Mouse (Mus musculus) spleen, embryonic (tissue): Measurements from ENCODE around the gene Ndufa6.

ENCODE experiments used
- CTCF ChIA-PET: fragments of 350-600 bp; sonication (Branson Sonifier 250); formaldehyde crosslinking; loops from one replicate; lab custom pipeline; 2022; lab: Charles Lee

Ndufa6 gene

DNA sequence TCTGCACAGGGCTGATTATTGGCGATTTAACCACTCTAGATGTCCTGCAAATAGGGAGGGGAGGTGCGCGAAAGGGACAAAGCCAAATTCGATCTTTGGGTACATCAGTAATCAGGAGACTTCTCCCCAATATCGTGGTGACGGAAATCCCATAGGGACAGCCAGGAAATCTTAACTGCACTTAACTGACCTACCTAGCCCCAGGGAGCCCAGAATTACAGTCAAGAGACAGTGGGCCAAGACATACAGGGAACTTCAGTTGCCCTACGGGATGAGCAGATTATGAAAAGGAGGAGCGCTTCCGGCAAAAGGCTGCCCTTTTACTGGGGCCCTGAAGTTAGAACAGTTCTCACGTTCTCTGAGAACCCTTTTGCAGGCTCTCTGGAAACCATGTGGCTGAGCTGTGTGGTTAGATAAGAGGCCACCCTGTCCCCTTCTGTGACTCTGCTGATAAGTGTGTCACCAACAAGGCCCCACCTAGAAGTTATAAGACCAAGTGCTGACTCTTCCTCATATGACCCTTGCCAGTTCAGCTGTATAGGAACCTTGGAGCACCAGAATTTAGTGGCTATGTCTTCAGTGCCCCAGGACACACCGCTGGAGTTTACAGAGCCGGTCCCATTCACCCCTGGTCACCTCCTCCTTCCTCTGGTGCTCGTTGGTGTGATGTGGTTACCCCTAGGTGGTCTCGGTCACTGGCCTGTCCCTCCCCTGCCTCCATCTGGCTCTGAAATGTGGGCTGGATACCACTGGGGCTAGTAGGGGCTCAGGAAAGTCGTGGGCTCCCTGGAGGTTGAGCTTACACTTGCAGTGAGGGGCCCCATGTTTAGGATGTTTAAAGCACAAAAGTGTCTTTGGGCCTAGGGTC is 12.2 kb downstream of the Ndufa6 start:
- CTCF ChIA-PET: no interaction called here

DNA sequence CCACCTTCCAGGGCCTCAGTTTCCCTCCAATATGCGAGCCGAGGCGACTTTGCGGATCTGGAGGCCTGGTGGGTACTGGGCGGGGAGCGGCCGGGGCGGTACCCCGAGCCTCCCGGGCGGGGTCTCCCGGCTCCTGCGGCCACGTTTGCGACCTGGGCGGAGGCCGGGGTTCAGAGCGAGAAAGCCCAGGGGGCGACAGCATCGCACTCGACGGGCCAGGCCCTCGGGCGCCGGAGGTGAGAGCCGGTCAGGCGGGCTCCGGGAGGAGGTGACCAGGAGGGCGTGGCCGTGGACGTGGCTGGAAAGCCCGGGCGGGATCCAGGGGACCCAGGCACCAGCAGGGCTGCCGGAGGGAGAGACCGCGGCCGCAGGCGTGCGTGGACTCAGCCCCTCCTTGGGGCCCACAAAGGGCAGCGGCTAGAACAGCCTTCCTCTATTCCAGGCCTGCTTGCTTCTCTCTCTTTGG is 13.1 kb downstream of the Ndufa6 start:
- CTCF ChIA-PET: no interaction called here

- CTCF ChIA-PET: no interaction called here
Observed at GRCm38 (mm10) chr15:82340414-82341035, 13.6 kb downstream of the Ndufa6 start.

GRCm38 (mm10) chr15:82339634-82340254 is 14.4 kb downstream of the Ndufa6 start:
- CTCF ChIA-PET: no interaction called here

DNA sequence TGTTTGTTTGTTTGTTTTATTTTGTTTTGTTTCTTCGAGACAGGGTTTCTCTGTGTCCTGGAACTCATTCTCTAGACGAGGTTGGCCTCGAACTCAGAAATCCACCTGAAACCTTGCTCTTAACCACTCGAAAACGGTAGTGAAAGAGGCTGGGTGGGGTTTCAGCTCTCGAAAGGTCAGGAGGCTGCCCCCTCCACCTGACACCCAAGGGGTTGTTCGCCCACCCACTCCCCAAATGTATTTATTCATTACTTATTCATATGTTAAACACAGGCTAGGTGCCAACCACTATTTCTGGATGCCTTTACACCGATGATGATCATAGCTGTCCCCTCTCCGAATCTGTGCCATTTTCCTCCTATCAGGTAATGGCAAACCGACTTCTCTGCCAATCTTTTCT is 15.0 kb downstream of the Ndufa6 start:
- CTCF ChIA-PET: no interaction called here

DNA sequence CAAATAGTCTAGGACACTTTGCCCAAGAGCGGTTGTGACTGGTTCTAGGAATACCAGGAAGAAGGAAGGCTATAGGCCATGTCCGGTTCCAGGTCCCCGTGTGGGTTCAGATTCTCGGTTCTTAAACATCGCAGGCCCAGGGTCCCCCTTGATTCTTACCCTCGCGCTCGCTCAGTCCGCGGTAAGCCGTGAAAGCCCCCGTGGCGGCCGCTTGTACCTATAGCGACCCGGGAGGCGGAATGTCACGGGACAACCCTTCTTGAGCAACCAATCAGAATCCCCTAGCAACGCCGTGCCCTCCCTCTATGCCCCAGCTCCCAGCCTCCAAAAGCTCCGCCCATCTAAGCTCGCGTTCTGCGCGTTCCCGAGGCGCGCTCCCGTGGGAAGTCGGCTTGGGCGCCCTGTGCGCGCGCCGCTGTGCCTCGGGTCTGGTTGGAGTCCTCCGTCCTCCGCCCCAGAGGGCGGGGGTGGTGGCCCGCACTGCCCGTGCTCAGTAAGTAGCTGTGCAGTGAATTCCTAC is 15.5 kb downstream of the Ndufa6 start, which contains the start of the genes Naga, Pheta2 and Smdt1:
Naga (minus strand) TSS at position 333 of the 520 bp plus-strand sequence.
Pheta2 (plus strand) TSS at position 350 of the 520 bp plus-strand sequence.
Smdt1 (plus strand) TSS at position 367 of the 520 bp plus-strand sequence.
- CTCF ChIA-PET: no interaction called here

DNA sequence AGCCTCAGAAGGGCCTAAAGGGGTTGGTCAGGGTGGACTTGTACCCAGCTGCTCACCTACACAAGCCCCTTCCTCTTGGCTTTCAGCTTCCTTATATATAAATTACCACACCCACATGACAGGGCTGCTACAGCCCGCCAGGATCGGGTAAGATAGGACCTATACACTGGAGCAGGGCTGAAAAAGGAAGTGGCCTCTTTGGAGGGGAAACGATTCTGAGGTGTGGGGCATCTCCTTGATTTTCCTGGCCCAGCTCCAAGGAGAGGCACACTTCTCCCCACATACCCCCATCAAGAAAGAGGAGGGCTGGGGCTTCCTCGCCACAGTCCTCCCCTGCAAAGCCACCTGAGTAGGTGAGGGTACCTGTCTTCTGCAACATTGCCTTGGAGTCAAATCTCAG is 16.2 kb downstream of the Ndufa6 start:
- CTCF ChIA-PET: interaction anchor here (0.9 kb wide), 1 partner anchor 9 kb away, joined by 4 read pairs; no protein-coding TSS in a partner anchor

DNA sequence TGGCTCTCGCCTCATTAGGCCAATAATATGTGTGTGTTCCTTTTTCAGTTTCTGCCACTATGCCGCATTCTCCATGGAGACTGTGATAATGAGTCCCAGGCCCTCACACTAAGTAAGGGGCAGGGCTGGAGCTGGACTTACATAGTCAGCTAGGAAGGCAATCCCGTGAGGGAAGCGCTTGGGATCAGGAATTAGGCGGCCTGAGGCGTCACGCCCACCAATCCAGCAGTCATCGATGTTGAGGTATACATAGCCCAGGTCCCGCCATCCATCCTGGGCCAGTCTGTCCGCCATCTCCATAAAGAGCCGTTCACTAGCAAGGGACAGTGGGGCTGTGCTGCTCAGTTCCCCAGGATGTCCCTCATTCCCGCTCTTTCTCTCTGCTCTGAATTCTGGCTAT is 17.5 kb downstream of the Ndufa6 start:
- CTCF ChIA-PET: no interaction called here

DNA sequence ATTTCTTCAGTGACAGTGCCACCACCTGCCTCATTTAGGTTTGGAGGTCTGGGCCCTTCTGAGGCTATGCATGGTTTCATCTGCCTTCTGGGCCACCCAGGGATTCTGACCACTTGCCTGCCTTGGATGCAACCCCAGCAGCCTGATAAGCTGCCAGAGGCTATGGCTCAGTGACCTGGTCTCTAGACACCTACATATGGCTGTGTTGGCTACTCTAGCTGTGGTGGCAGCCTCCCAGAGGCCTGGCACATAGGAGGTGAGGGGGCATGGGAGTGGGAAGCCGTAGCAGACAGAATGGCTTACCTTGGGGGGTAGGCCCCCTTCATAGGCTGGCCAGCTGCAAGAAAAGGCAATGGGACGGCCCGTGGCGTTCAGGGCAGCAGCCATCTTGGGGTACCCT is 18.9 kb downstream of the Ndufa6 start:
- CTCF ChIA-PET: no interaction called here

- CTCF ChIA-PET: no interaction called here
Observed at GRCm38 (mm10) chr15:82325382-82325781, 28.7 kb downstream of the Ndufa6 start.

DNA sequence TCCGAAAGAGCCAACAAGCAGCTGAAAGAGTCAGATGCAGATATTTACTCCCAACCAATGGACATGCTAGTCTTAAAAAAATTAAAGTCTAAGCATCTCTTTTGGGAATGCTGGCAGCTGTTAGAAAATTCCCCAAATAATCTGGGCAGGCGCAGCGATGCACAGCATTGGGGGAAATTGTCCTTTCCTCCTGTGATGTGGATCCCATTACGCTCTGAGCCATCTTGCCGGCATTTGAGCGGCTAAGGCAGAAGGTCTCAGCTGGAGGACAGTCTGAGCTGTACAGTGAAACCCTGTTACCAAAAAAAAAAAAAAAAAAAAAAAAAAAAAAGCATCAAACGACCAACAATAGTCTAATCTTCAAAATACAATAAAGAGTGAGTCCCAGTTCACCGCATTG is 31.9 kb downstream of the Ndufa6 start:
- CTCF ChIA-PET: no interaction called here

GRCm38 (mm10) chr15:82319613-82320012 is 34.5 kb downstream of the Ndufa6 start:
- CTCF ChIA-PET: no interaction called here

GRCm38 (mm10) chr15:82317839-82318238 is 36.3 kb downstream of the Ndufa6 start:
- CTCF ChIA-PET: no interaction called here

- CTCF ChIA-PET: no interaction called here
Observed at GRCm38 (mm10) chr15:82308416-82308815, 45.7 kb downstream of the Ndufa6 start.

GRCm38 (mm10) chr15:82307107-82307506 is 47.0 kb downstream of the Ndufa6 start:
- CTCF ChIA-PET: no interaction called here
